Mouse (Mus musculus): ENCODE results near the gene Podxl2. TPM values are rescaled to one million over a fixed set of nuclear protein-coding genes. Genes with fewer than 3 reads are reported as not detected.

Gene Podxl2
- 90.9 and 101 TPM in 2 replicates for total RNA-seq (2014; rRNA removed; ENCODE audit: low replicate concordance)
- 60.3 and 60.8 TPM in 2 replicates for polyA plus RNA-seq (2015; fragmentation: Nextera tagmentation; extraction: Ambion mirVana)

DNA sequence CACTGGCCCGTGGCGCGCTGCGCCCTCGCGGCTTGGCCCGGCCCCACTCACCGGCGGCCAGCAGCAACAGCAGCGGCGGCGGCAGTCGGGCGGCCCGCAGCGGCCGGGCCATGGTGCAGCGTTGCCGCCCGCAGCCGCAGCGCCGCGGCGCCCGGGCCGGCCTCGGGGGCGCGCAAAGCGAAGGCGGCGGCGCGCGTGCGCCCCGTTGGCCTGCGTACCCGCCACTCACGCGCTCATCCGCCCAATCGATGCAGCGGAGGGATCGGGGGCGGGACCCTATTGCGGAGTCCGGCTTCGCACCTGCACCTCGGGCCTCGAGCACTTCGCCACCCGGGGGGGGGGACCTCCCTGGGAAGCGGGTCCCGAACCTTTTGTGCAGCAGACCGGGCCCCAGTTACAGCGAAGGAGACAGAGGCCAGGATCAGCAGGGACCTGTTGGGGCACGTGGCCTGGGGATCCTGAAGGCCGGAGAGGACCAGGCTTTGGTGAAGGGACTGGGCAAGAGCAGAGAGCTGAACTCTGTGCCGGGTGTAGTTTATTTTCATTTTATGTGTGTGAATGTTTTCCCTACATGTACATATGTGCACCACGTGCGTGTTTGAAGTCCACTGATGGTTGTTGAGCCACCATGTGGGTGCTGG is at the start of gene Podxl2:
TSS of gene Podxl2 (minus strand) at position 177 of the 641 bp plus-strand sequence.
- Histone ChIP-seq H3K4me3 (ENCODE audit: low read depth, low read length) (peak within 1 kb of the TSS; percentile 73), H3K27me3 (ENCODE audit: control insufficient read depth, insufficient read depth, low read length) (peaks cover 20% of the 10 kb centered on the region), H3K9me3 (replicated peaks; ENCODE audit: control insufficient read depth, low read length) (no peaks in the 10 kb centered on the region), H3K36me3 (replicated peaks; ENCODE audit: control insufficient read depth, insufficient read depth, low read length) (no peaks in the 10 kb centered on the region), H3K4me2 (ENCODE audit: low read depth, low read length) (peak within 1 kb of the TSS; percentile 98), H3K27ac (ENCODE audit: low read depth) (0 out of 2 replicates have a peak within 1 kb of the TSS, but pooled peaks have one; percentile 38), H3K9ac (replicated peaks; ENCODE audit: low read depth, low read length) (peak within 1 kb of the TSS; percentile 89), H3K4me1 (ENCODE audit: control insufficient read depth, insufficient read depth) (peaks cover 5% of the 10 kb centered on the region)
- 7% methylated on average over 56 of the region's 63 CpGs for WGBS
- ATAC-seq (ENCODE audit: insufficient read depth, low read depth) (peak; percentile 81), DNase-seq (ENCODE audit: low spot score) (peak; percentile 66)
- no peak for TF ChIP-seq EP300 (IDR thresholded peaks at IDR 0.05; ENCODE audit: low read depth)

DNA sequence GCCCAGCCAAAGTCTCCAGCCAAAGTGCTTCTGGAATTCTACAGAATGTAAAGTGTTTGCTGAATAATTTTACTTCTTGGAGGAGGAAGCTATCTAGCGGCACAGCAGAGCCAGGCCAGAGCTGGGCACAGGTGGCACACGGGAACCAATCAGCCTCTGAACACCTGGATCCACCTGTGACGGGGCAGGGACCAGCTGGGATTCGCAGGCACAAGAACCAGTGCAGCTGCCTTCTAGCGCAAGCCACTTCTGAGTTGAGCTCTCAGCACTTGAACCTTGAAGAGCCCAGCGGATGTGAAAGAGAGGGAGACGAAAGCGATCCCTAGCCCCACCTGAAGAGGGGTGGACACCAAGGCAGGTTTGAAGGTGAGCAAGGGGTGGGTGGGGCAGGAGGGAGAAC is 44.0 kb upstream of the Podxl2 start:
- H3K36me3 ChIP-seq (replicated peaks; ENCODE audit: control insufficient read depth, insufficient read depth, low read length), result no peaks in the 10 kb centered on the region
- no peak for ATAC-seq (ENCODE audit: insufficient read depth, low read depth)
- H3K4me2 ChIP-seq (ENCODE audit: low read depth, low read length), result no peak overlapping the region
- TF ChIP-seq CTCF (IDR thresholded peaks at IDR 0.05; ENCODE audit: low read depth), result no peak
- no peak for TF ChIP-seq EP300 (IDR thresholded peaks at IDR 0.05; ENCODE audit: low read depth)
- no peaks in the 10 kb centered on the region for H3K9me3 ChIP-seq (replicated peaks; ENCODE audit: control insufficient read depth, low read length)
- DNase-seq (ENCODE audit: low spot score), result no peak
- no peak overlapping the region for H3K4me3 ChIP-seq (ENCODE audit: low read depth, low read length)
- no peak overlapping the region for H3K27ac ChIP-seq (ENCODE audit: low read depth)
- WGBS, result 88% methylated on average over 8 of the region's 8 CpGs
- no peak overlapping the region for H3K9ac ChIP-seq (replicated peaks; ENCODE audit: low read depth, low read length)
- no peaks in the 10 kb centered on the region for H3K27me3 ChIP-seq (ENCODE audit: control insufficient read depth, insufficient read depth, low read length)
- peaks cover 16% of the 10 kb centered on the region for H3K4me1 ChIP-seq (ENCODE audit: control insufficient read depth, insufficient read depth)

DNA sequence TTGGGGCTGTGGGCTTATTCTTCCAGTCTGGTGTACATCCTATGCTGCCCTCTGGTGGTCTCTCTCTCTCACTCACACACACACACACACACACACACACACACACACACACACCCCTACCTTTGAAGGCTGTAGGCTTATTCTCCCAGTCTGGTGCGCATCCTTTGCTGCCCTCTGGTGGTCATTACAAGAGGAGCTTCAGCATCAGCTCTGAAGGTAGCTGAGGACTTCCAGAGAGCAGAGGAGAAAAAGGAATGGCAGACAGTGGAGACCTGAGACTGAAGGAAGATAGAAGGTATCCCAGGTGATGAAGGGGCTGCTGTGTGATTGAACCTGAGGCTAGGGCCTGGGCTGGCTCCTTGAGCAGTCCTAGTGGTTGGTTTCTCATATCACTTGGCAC is 41.3 kb upstream of the Podxl2 start:
- WGBS, result 58% methylated on average over 1 of the region's 1 CpGs
- peak; percentile 61 for DNase-seq (ENCODE audit: low spot score)
- Histone ChIP-seq H3K4me3 (ENCODE audit: low read depth, low read length) (no peak overlapping the region), H3K4me1 (ENCODE audit: control insufficient read depth, insufficient read depth) (peaks cover 24% of the 10 kb centered on the region), H3K27ac (ENCODE audit: low read depth) (peak overlapping the region; percentile 67), H3K9me3 (replicated peaks; ENCODE audit: control insufficient read depth, low read length) (no peaks in the 10 kb centered on the region), H3K4me2 (ENCODE audit: low read depth, low read length) (no peak overlapping the region), H3K9ac (replicated peaks; ENCODE audit: low read depth, low read length) (no peak overlapping the region), H3K36me3 (replicated peaks; ENCODE audit: control insufficient read depth, insufficient read depth, low read length) (peaks cover 8% of the 10 kb centered on the region; the same call in 1 of the 2 replicates), H3K27me3 (ENCODE audit: control insufficient read depth, insufficient read depth, low read length) (no peaks in the 10 kb centered on the region)
- ATAC-seq (ENCODE audit: insufficient read depth, low read depth), result peak; percentile 18
- TF ChIP-seq EP300 (IDR thresholded peaks at IDR 0.05; ENCODE audit: low read depth) (no peak), CTCF (IDR thresholded peaks at IDR 0.05; ENCODE audit: low read depth) (peak; percentile 88)

DNA sequence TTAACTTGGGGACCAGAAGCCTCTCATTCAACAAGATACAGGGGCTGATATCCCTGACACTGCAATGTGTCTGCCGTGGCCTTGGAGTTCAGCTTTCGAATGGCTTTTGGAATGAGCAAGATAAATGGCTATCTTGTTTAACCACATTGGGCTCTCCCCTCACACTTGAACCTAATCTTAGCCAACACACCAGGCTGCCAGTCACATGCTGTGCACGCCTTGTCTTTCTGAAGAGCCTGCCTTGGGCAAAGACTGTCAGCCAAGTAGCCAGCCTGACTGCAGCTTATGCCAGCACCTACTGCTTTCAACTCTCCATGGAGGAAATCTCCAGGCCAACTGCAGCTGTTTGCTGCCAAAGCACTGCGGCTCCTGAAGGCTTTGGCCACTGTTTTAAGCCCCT is 40.7 kb upstream of the Podxl2 start:
- H3K4me2 ChIP-seq (ENCODE audit: low read depth, low read length), result no peak overlapping the region
- H3K36me3 ChIP-seq (replicated peaks; ENCODE audit: control insufficient read depth, insufficient read depth, low read length), result peaks cover 14% of the 10 kb centered on the region
- peak; percentile 40 for ATAC-seq (ENCODE audit: insufficient read depth, low read depth)
- DNase-seq (ENCODE audit: low spot score), result no peak
- no peaks in the 10 kb centered on the region for H3K9me3 ChIP-seq (replicated peaks; ENCODE audit: control insufficient read depth, low read length)
- H3K4me3 ChIP-seq (ENCODE audit: low read depth, low read length), result no peak overlapping the region
- H3K27me3 ChIP-seq (ENCODE audit: control insufficient read depth, insufficient read depth, low read length), result no peaks in the 10 kb centered on the region
- TF ChIP-seq CTCF (IDR thresholded peaks at IDR 0.05; ENCODE audit: low read depth), result no peak
- peak; percentile 40; the same call in 1 of the 2 replicates for TF ChIP-seq EP300 (IDR thresholded peaks at IDR 0.05; ENCODE audit: low read depth)
- WGBS, result 20% methylated on average over 4 of the region's 4 CpGs
- no peak overlapping the region for H3K9ac ChIP-seq (replicated peaks; ENCODE audit: low read depth, low read length)
- H3K4me1 ChIP-seq (ENCODE audit: control insufficient read depth, insufficient read depth), result peaks cover 24% of the 10 kb centered on the region
- peak overlapping the region; percentile 67 for H3K27ac ChIP-seq (ENCODE audit: low read depth)

DNA sequence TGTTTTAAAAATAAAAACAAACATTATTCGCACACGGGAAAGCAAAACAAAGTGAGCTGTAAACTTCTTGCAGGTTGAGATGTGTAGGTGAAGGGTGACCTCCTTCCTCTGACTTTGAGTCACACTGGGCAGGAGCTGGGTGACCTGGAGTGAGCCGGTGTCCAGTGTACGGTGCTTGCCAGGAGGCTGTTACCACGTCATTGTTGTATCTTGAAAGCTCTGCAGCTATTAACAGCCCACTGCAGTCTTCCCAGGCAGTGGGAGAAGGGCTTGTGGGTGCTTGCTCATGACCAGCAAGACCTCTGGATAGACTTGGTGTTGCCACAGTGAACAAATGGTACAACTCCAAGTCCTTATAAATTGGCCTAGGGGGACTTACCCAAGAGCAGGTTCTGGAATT is 40.0 kb upstream of the Podxl2 start:
- Histone ChIP-seq H3K36me3 (replicated peaks; ENCODE audit: control insufficient read depth, insufficient read depth, low read length) (peaks cover 22% of the 10 kb centered on the region), H3K9me3 (replicated peaks; ENCODE audit: control insufficient read depth, low read length) (no peaks in the 10 kb centered on the region), H3K4me2 (ENCODE audit: low read depth, low read length) (no peak overlapping the region), H3K9ac (replicated peaks; ENCODE audit: low read depth, low read length) (no peak overlapping the region), H3K4me3 (ENCODE audit: low read depth, low read length) (no peak overlapping the region), H3K27ac (ENCODE audit: low read depth) (peak overlapping the region; percentile 67), H3K4me1 (ENCODE audit: control insufficient read depth, insufficient read depth) (peaks cover 24% of the 10 kb centered on the region), H3K27me3 (ENCODE audit: control insufficient read depth, insufficient read depth, low read length) (no peaks in the 10 kb centered on the region)
- no peak for TF ChIP-seq CTCF (IDR thresholded peaks at IDR 0.05; ENCODE audit: low read depth)
- TF ChIP-seq EP300 (IDR thresholded peaks at IDR 0.05; ENCODE audit: low read depth), result no peak
- DNase-seq (ENCODE audit: low spot score), result peak; percentile 52
- ATAC-seq (ENCODE audit: insufficient read depth, low read depth), result peak; percentile 54
- 34% methylated on average over 5 of the region's 5 CpGs for WGBS

DNA sequence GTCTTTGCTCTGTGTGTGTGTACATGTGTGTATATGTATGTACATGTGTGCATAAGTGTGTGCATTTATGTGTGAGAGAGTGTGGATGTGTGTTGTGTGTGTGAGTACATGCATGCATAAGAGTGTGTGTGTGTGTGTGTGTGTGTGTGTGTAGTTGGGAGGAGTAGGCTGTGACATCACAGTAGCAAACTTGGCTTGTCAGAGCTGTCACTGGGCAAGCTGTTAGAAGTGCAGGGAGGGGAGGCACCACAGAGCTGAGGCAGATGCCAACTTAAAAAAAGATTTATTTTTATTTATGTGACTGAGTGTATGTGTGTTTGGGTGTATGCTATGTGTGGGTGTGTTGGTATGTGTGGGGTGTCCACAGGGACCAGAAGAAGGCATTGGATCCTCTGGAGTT is 38.6 kb upstream of the Podxl2 start:
- Histone ChIP-seq H3K4me1 (ENCODE audit: control insufficient read depth, insufficient read depth) (peaks cover 24% of the 10 kb centered on the region), H3K4me2 (ENCODE audit: low read depth, low read length) (no peak overlapping the region), H3K27me3 (ENCODE audit: control insufficient read depth, insufficient read depth, low read length) (no peaks in the 10 kb centered on the region), H3K36me3 (replicated peaks; ENCODE audit: control insufficient read depth, insufficient read depth, low read length) (peaks cover 29% of the 10 kb centered on the region), H3K4me3 (ENCODE audit: low read depth, low read length) (no peak overlapping the region), H3K9me3 (replicated peaks; ENCODE audit: control insufficient read depth, low read length) (no peaks in the 10 kb centered on the region), H3K9ac (replicated peaks; ENCODE audit: low read depth, low read length) (no peak overlapping the region), H3K27ac (ENCODE audit: low read depth) (peak overlapping the region; percentile 76)
- DNase-seq (ENCODE audit: low spot score) (no peak), ATAC-seq (ENCODE audit: insufficient read depth, low read depth) (0 out of 2 replicates have a peak, but pooled peaks have one; percentile 4)
- TF ChIP-seq EP300 (IDR thresholded peaks at IDR 0.05; ENCODE audit: low read depth), result no peak
- TF ChIP-seq CTCF (IDR thresholded peaks at IDR 0.05; ENCODE audit: low read depth), result no peak
